Mouse (Mus musculus) frontal cortex, postnatal 10 days (tissue): ENCODE results near the gene Vmn1r139.
"Not testable (repeated sequence)": the region's sequence is repeated elsewhere in the genome, so short reads cannot be mapped to it uniquely, and the experiment has no call there.

Experiments used
- DNase-seq, 2 experiments: peaks; one replicate each; pipeline ENCODE4 v3.0.0; 2022; ENCODE audit warnings: low spot score in 2 of 2, mixed read lengths in 1 of 2

The Vmn1r139 gene

DNA sequence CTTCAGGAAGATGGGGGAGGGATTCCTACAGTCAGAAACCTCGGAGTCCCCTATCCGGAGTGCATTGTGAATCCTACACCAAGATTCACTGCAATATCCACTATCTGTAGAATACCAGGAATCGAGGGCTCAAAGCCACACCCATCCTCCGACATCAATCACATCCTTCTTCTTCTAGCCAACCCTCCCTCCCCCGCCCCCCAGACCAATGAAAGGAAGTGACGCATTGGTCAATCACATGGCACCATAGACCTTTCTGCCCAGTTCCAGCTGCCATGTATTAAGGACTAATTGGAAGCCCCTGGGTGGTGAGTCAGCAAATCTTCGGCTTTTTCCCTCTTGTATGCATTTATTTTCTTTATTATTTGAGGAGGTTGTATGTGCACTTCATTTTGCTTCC is at the start of gene Vmn1r139:
Gene Vmn1r139, plus strand, starts transcription at position 301 of the 400 bp plus-strand sequence.
- not testable (repeated sequence) for DNase-seq

DNA sequence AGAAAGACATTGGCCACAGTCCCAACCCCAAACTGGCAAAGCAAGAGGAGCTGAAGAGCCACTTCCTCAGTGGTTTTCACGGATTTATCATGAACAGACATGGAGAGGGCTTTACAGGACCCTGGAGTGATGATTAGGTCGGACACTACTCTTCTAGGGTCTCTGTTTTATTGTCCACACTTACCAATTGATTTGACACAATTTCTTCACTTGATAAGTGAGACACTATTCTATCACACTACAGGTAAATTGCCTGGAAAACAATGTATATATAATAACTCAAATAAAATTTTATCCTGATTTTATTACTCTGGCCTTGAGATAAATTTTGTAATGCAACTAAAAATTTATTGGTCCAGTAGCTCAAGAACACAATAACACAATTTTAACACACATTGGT is 40.1 kb upstream of the Vmn1r139 start, which contains the start of gene Vmn1r138:
Gene Vmn1r138, minus strand, starts transcription at position 101 of the 400 bp plus-strand sequence.
- not testable (repeated sequence) for DNase-seq

- DNase-seq = not testable (repeated sequence)
Measured at GRCm38 (mm10) chr7:22056205-22056604, 12.7 kb upstream of the Vmn1r139 start, which contains the start of gene Gm6176. TSS of gene Gm6176 (minus strand) at chr7:22056305.

DNA sequence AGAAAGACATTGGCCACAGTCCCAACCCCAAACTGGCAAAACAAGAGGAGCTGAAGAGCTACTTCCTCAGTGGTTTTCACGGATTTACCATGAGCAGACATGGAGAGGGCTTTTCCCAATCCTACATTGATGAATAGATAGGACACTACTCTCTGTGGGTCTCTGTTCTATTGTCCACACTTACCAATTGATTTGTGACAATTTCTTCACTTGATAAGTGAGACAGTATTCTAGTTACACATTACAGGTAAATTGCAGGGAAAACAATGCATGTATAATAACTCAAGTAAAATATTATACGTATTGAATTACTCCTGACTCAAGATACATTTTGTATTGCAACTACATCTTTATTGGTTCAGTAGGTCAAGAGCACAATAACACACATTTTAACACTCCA is 49.3 kb downstream of the Vmn1r139 start, which contains the start of gene Gm16451:
Gene Gm16451, minus strand, starts transcription at position 101 of the 400 bp plus-strand sequence.
- not testable (repeated sequence) for DNase-seq

- not testable (repeated sequence) for DNase-seq
Measured at GRCm38 (mm10) chr7:22134641-22135040, 65.8 kb downstream of the Vmn1r139 start, which contains the start of gene Gm10666. TSS of gene Gm10666 (minus strand) at chr7:22134741.
